Mouse (Mus musculus) G1E (cell line): Measurements from ENCODE around the gene Mettl24.

Source experiments
- CTCF ChIP-seq: IDR thresholded peaks from 2 replicates; pipeline ENCODE4 v1.5.1; 2012; ENCODE audit warnings: low read depth, low read length, inconsistent platforms, mixed read lengths
- GATA1 ChIP-seq: IDR thresholded peaks from 2 replicates; pipeline ENCODE4 v1.6.1; 2012; ENCODE audit warnings: borderline replicate concordance, low read length, inconsistent platforms, mixed read lengths
- GATA2 ChIP-seq: IDR thresholded peaks from 2 replicates; pipeline ENCODE4 v1.6.1; 2012; ENCODE audit warnings: low read depth, low read length, inconsistent platforms, borderline replicate concordance

GRCm38 (mm10) chr10:40847176-40847874 lies 164.2 kb downstream of the Mettl24 start:
- TF ChIP-seq CTCF (no peak), GATA2 (no peak), GATA1 (no peak)
